Mouse (Mus musculus) lung, postnatal 4 days (tissue): ENCODE data around the gene Smco2.
A peak's percentile ranks its signal among the peaks of the same experiment; 100 is the strongest.
"Not testable (repeated sequence)": the region's sequence is repeated elsewhere in the genome, so short reads cannot be mapped to it uniquely, and the experiment has no call there.

ENCODE experiments used
- DNase-seq, 2 experiments: peaks; one replicate each; pipeline ENCODE4 v3.0.0; 2021

Smco2 gene

DNA sequence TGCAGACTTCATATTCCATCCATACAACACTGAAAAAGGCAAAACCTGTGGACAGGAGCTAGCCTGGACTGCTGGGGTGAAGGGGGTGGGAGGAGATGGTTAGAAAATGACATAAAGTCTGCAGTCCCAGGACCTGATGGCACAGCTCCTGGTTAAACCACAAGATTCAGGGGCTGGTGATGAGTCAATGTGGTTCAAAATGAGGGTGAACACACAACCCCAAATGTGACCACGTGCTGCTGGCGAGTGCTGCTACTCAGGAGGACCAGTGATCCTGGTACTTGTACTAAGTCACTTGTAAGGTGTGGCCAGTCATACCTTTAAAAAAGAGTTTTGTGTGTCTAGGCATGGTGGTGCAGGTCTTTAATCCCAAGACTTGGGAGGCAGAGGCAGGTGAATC is 13.2 kb downstream of the Smco2 start:
- DNase-seq: no peak

DNA sequence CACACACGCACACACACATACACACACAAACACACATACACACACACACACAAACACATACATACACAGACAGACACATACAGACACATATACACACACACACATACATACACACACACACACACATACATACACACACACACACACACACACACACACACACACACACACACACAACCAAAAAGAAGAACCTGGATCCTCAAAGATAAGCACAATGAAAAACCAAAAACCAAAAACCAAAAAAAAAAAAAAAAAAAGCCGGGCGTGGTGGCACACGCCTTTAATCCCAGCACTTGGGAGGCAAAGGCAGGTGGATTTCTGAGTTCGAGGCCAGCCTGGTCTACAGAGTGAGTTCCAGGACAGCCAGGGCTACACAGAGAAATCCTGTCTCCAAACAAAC is 14.5 kb downstream of the Smco2 start:
- DNase-seq: not testable (repeated sequence)

DNA sequence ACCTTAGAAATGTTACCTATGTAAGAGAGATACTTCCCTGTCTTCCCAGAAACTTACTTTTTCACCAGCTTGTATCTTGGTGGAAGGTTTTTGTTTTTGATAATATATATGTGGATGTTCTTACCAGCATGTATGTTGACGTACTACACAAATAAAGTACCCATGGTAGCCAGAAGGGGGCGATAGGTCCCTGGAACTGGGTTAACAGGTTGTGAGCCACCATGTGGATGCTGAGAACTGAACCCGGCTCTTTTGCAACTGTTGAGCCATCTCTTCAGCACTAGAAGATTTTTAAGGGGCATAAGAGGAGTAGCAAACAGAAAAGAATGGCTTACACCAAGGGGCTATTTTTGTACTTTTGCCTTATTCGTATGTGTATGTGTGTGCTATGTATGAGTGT is 15.8 kb downstream of the Smco2 start:
- no peak for DNase-seq

- DNase-seq: no peak
These were observed 22.1 kb downstream of the Smco2 start for GRCm38 (mm10) chr6:146871975-146872374.

DNA sequence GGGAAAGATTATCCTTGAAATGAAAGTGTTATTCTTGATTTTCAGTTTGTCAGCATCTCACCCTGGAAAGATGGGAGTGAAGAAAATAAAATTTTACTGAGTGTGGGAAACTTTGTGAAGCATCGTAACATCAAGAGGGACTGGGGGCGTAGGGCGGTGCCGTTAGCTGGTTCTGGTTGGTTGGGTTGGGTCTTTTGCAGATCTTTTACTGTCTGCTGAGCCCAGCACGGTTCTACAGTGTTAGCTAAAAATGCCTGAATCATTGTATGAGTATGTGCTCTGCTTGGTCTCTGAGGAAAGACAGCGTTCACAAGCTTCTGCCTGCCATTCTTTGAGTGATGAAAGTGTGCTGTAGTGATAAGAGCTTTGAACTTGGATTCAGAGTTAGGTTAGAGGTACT is 24.5 kb downstream of the Smco2 start:
- DNase-seq: no peak

- DNase-seq: no peak
These were observed 26.9 kb downstream of the Smco2 start for GRCm38 (mm10) chr6:146876820-146877219.

DNA sequence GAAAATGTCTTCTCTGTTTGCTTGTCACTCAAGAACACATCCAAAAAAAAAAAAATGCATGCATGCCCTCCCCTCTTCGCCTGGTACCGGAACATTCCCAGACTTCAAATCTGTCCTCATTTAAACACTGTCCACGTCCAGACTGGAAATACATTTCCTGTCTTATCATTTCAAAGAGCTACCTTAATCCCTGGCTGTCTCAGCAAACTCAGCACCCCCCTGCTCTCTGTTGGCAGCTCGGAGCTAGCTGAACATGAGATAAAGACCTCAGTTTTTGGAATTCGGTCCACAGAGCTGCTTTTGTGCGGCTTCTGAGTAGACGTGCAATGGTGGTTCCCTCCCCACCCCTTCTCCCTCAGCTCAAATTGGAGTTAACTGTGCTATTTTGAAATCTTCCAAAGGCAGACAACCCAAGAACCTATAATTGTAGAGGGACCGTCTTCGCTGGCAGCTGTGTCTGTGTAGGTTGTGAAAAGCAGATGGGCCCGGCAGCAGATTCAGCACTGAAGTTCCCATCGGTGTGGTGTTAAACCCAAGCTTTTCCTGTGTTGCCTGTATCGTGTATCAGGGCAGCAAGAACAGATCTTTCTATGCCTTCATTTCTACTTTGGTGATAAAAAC is 27.6 kb downstream of the Smco2 start:
- no peak for DNase-seq

- DNase-seq: no peak
These were observed 29.0 kb downstream of the Smco2 start for GRCm38 (mm10) chr6:146878926-146879325.

- DNase-seq: no peak
These were observed 30.0 kb downstream of the Smco2 start for GRCm38 (mm10) chr6:146879856-146880255.

GRCm38 (mm10) chr6:146880296-146880695 is 30.4 kb downstream of the Smco2 start:
- no peak for DNase-seq

GRCm38 (mm10) chr6:146881896-146882770 is 32.2 kb downstream of the Smco2 start:
- DNase-seq: no peak

DNA sequence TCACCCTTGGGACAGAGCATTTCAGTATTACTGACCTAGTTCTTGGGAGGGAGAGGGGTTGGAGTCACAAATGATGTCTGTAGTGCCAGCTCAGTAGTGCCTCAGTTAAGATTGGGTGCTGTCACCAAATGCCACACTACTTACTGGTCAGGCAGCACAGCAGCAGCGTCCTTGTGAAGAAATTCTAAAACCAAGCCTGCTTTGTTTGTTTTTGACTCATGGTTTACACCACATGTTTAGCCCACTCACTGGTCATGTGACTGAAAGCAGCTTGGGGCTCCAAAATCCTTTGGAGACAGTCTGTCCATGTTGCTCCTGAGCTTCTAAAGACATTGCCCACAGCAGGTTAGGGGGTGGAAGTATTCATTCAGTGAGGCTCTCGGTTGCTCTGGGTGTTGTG is 33.5 kb downstream of the Smco2 start:
- no peak for DNase-seq

- no peak for DNase-seq
These were observed 34.3 kb downstream of the Smco2 start for GRCm38 (mm10) chr6:146884171-146884570.

DNA sequence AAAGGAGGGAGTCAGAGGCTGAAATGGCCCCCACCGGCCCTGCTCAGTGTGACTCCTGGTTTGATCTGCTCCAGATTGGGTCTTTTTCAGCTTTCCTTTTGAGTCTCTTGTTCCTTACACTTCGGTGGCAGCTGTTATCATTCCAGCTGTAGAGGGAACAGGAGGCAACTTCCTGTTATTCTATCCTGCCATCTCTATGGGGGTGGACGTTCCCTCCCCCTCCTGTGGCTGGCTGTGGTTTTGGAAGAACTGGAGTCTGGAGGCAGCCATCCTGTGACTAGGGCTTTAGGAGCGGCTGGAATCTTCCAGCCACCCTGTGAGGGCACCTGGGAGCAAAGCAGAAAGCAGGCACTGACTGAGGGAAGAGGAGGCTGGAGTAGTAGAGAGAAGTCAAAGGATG is 34.9 kb downstream of the Smco2 start:
- DNase-seq: peak; percentile 38 to 67

DNA sequence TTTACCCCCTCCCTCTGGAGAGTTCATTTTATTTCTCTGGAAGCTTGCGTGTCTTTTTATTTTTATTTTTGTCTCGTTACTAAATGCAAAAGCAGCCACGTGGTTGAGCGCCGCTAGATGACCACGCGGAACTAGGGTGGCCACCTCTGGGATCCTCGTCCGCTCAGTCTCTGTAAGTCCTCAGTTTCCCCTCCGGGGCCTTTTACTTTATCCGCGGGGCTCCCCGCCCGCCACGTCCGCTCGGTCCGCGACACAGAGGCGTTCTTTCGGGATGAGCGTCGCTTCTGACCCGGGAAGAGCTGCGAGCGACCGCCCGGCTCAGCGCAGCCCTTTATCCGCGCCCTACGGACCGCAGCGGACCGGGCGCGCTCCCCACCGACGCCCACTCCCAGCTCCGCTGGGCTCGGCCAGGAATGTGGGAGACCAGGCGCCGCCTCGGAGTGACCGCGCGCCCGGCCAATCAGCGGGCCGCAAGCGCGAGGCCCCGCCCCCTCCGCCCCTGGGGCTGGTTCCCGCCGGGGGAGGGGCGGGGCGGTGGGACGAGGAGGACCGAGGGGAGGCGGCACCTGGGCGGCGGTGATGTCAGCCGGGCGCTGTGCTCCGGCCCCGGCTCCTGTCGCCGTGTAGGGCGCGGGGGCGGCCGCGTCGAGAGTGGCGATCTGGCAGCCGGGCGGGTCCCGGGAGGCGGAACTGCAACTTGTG is 38.2 kb downstream of the Smco2 start, which contains the start of gene Ppfibp1:
TSS of gene Ppfibp1 (plus strand) at position 530 of the 702 bp plus-strand sequence.
- DNase-seq: peak; percentile 97 to 99

DNA sequence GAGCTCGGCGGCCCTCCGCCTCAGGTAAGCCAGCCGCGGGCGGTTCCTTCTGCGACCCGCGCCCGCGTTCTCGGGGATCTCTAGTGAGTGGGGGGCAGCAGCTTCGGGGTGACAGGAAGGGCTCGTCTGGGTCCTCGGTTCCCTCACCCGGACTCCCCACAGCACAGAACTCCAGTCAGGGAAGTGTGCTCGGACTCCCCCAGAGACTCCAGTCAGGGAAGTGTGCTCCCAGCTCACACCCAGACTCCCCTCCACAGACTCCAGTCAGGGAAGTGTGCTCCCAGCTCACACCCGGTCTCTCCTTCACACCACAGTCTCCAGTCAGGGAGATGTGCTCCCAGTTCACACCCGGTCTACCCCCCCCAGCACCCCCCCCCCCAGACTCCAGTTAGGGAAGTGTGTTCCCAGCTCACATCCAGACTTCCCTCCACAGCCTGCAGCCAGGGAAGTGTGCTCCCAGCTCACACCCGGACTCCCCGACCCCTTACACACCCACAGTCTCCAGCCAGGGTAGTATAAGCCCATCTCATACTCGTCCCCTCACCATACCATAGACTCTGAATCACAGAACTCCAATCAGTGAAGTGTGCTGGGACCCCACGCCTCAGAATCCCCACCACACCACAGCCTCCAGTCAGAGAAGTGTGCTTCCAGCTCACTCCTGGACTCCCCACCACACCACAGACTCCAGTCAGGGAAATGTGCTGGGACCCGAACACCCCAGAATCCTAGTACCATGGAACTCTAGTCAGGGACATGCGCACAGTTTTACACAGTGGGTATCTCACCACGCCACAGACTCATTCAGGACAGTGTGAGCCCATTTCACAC is 39.0 kb downstream of the Smco2 start:
- no peak for DNase-seq

DNA sequence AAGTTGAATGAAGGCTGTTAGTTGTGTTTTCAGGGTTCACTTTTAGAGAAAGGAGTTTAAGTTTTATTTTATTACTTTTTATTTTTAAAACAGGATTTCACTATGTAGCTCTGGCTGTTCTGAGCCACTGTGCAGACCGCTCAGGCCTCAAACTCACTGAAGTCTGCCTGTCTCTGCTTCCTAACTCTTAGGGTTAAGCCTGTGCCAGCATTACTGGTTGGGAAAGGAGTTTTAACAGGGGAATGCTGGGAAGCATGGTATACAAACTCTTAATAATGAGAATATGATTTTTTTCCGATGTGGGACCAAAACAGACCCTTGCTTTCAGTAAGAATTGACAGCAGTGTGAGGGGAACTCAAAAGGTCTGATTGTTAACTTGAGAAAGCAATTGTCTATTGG is 40.3 kb downstream of the Smco2 start:
- DNase-seq: no peak

DNA sequence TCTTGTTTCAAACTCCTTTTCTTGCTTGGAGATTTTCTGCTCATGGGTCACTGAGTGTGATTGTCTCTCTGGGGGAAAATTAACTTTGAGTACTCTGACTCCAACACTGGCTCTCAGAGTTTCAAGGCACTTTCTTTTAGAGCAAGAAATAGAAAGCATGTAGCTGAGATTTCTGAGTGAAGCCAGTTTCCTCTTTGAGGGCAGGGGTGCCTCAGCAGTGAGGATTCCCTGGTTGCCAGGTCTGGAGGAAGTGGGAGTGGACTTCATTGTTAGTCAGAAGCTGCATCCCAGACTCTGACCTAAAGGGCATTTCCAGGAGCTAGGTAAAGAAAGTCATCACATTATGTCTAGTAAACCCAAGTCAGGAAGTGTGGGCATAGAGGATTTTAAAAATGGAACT is 40.7 kb downstream of the Smco2 start:
- DNase-seq: peak in 1 of 2 experiments; percentile 33

GRCm38 (mm10) chr6:146893890-146894289 is 44.0 kb downstream of the Smco2 start:
- DNase-seq: no peak

GRCm38 (mm10) chr6:146898709-146899108 is 48.8 kb downstream of the Smco2 start:
- DNase-seq: no peak

DNA sequence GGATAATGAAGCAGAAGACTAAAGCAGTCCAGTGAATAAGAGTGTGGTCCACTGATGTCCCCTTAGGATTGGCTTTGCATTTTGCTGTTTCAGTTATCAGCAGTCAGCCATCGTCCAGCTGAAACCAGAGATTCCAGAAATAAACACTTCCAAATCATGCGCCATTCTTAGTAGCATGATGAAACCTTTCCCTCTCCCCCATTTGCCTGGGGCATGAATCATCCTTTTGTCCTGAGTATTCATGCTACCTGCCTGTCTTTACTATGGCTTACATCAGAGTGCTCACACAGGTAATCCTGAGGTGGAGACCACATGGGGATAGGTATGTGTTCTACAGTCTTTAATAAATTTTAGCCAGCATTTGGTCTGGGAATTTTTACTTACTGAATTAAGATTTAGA is 49.7 kb downstream of the Smco2 start:
- no peak for DNase-seq

GRCm38 (mm10) chr6:146901929-146902328 is 52.0 kb downstream of the Smco2 start:
- DNase-seq: no peak

DNA sequence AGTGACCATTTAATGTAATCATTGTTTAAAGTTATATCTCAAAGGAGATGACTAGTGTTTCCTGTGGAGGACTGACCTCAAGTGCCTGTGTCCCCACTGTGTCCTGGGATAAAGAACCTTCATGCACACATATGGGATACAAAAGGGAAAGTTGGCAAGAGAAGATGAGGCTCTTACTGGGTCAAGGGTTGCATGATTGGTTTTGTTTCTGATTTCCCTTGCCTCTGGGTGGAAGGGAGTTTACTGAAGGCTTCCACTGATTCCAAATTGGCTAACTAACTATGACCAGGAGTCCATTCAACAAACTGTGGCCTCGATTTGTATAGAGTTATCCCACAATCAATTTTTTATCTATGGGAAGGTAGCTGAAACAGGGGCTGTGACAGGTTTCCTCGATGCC is 53.7 kb downstream of the Smco2 start:
- DNase-seq: no peak
